Mouse (Mus musculus): ENCODE results near the gene Mettl1.

DNA sequence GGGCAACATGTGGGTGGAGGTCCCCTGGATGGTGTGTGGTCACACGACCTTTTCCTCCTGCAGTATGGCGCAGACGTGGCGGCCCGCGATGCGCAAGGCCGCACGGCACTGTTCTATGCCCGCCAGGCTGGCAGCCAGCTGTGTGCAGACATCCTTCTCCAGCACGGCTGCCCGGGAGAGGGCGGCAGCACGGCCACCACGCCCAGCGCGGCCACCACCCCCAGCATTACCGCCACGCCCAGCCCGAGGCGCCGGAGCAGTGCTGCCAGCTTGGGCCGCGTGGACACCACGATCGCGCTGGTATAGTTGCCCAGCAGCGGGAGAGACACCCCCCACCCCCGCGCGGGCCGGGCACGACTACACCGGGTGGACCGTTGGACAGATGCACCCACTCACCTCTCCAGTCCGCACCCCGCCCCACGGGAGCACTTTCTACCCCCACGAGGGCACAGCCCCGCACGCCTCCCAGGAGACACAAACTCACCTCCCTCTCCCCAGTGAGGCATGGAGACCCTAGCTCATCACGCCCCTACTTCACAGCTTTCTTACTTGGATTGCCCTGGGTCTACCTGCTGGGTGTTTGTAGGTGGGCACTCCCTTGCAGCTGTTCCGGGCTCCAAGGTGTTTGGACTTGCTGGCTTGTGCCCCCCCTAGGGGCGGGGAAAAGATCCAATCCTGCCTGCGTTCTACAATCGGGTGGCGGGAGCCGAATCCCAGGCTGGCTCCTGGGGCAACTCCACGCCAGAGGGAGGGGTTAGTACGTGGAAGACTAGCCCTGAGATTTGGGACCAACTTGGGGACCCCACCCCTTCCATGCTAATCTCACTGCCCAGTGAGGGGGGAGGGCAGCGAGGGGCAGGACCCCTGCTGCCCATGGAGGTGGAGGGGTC lies 50.5 kb downstream of the Mettl1 start:
- TF ChIP-seq GATA1 (IDR thresholded peaks at IDR 0.05; ENCODE audit: borderline replicate concordance, low read length) (no peak), FLI1 (IDR thresholded peaks at IDR 0.05; ENCODE audit: low read length) (no peak)

Data from megakaryocyte, embryonic 14.5 days (primary cell).